ENCODE assay signal across 22 mouse cellular contexts in the genomic region with DNA sequence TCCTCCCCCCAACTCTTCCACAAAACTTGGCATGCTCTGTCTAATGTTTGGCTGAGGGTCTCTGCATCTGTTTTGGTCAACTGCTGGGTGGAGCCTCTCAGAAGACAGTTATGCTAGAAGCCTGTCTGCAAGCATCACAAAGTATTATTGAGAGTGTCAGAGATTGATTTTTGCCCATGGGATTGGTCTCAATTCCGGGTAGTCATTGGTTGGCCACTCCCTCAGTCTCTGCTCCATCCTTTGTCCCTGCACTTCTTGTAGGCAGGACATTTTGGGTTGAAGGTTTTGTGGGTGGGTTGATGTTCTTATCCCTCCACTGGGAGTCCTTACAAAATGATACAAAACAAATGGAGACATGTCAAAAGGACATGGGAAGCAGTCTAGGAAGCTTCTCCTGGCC. TPM values are rescaled to one million over a fixed set of nuclear protein-coding genes. Genes with fewer than 3 reads are reported as not detected.
DNase-seq lines count a peak whose midpoint lies in the region; ATAC-seq and TF ChIP-seq lines count a peak whose summit lies in the region.
"Had no signal": no experiment of that assay in that cellular context is flagged by ENCODE, and none has a peak within 500 bp of the region (broad histone marks: within the 10 kb centered on the region; RNA-seq: fewer than 3 reads in every experiment).

No protein-coding gene starts in this region.

- DNase-seq in kidney, postnatal 36 days, result no peak
- DNase-seq in kidney, postnatal 0 days (ENCODE audit: low spot score), result peak; percentile 68
- no peak for DNase-seq in kidney, adult 11 months
- DNase-seq in kidney, postnatal 14 days, result peak; percentile 29
- DNase-seq in kidney, adult 8-10 months, result no peak
- DNase-seq: adrenal gland, adult 2 months; adrenal gland, postnatal 10 days; adrenal gland, postnatal 25 days; cerebellum, adult 11 months; cerebellum, adult 18-20 months; cerebellum, adult 8-10 months; cerebellum, adult 9-11 months; cerebellum, postnatal 14 days; cerebellum, postnatal 36 days; embryo, embryonic 11 days had no signal

- H3K27ac ChIP-seq in kidney, embryonic 15.5 days, result peak overlapping the region; percentile 42; the same call in 1 of the 2 replicates
- H3K27ac ChIP-seq in kidney, postnatal 0 days, result peak overlapping the region; percentile 39
- H3K27ac ChIP-seq: embryonic facial prominence, embryonic 13.5 days; embryonic facial prominence, embryonic 15.5 days; forebrain, embryonic 10.5 days; forebrain, embryonic 12.5 days had no signal

- no peak overlapping the region for H3K9ac ChIP-seq in kidney, embryonic 15.5 days
- no peak overlapping the region for H3K9ac ChIP-seq in kidney, postnatal 0 days (ENCODE audit: low read depth, low read length)
- H3K9ac ChIP-seq: embryonic facial prominence, embryonic 13.5 days; embryonic facial prominence, embryonic 15.5 days; forebrain, embryonic 12.5 days had no signal

- ATAC-seq in kidney, embryonic 15.5 days (replicated peaks; ENCODE audit: low FRiP score), result 0 out of 2 replicates have a peak, but pooled peaks have one; percentile 49
- ATAC-seq in kidney, postnatal 0 days (replicated peaks; ENCODE audit: low FRiP score, low read depth), result no peak
- ATAC-seq: forebrain, embryonic 14.5 days had no signal

- H3K36me3 ChIP-seq in kidney, embryonic 15.5 days, result no peaks in the 10 kb centered on the region
- H3K36me3 ChIP-seq in kidney, postnatal 0 days (ENCODE audit: insufficient read depth, low read length), result no peaks in the 10 kb centered on the region
- H3K36me3 ChIP-seq: embryonic facial prominence, embryonic 13.5 days; embryonic facial prominence, embryonic 15.5 days; forebrain, embryonic 10.5 days; forebrain, embryonic 12.5 days had no signal

- no peaks in the 10 kb centered on the region for H3K9me3 ChIP-seq in kidney, embryonic 15.5 days (replicated peaks)
- H3K9me3 ChIP-seq in kidney, postnatal 0 days (replicated peaks; ENCODE audit: low read length), result no peaks in the 10 kb centered on the region
- H3K9me3 ChIP-seq: embryonic facial prominence, embryonic 13.5 days; embryonic facial prominence, embryonic 15.5 days; forebrain, embryonic 10.5 days; forebrain, embryonic 12.5 days had no signal

- 68% methylated on average over 1 of the region's 1 CpGs for WGBS in kidney, embryonic 15.5 days
- 58% methylated on average over 1 of the region's 1 CpGs for WGBS in kidney, postnatal 0 days

- TF ChIP-seq CTCF in kidney, postnatal 0 days (IDR thresholded peaks at IDR 0.05; ENCODE audit: low read depth), result no peak

- H3K4me3 ChIP-seq in kidney, embryonic 15.5 days (replicated peaks), result no peak overlapping the region
- no peak overlapping the region for H3K4me3 ChIP-seq in kidney, postnatal 0 days (replicated peaks; ENCODE audit: low read depth, low read length)
- H3K4me3 ChIP-seq: embryonic facial prominence, embryonic 13.5 days; embryonic facial prominence, embryonic 15.5 days; erythroblast, embryonic 14.5 days; forebrain, embryonic 10.5 days; forebrain, embryonic 12.5 days had no signal

- H3K27me3 ChIP-seq in kidney, embryonic 15.5 days, result no peaks in the 10 kb centered on the region
- H3K27me3 ChIP-seq in kidney, postnatal 0 days (ENCODE audit: insufficient read depth, low read length), result no peaks in the 10 kb centered on the region
- H3K27me3 ChIP-seq: embryonic facial prominence, embryonic 13.5 days; embryonic facial prominence, embryonic 15.5 days had no signal

- H3K4me1 ChIP-seq in kidney, embryonic 15.5 days, result 0 out of 2 replicates have a peak, but pooled peaks cover 3% of the 10 kb centered on the region
- no peaks in the 10 kb centered on the region for H3K4me1 ChIP-seq in kidney, postnatal 0 days (replicated peaks; ENCODE audit: insufficient read depth, low read length)
- H3K4me1 ChIP-seq: forebrain, embryonic 12.5 days had no signal

- H3K4me2 ChIP-seq in kidney, embryonic 15.5 days, result no peak overlapping the region
- no peak overlapping the region for H3K4me2 ChIP-seq in kidney, postnatal 0 days (ENCODE audit: low read length)
- H3K4me2 ChIP-seq: embryonic facial prominence, embryonic 13.5 days; embryonic facial prominence, embryonic 15.5 days; forebrain, embryonic 12.5 days had no signal

RNA-seq across cellular contexts. Expression of a gene that starts 39.1 kb away (rescaled TPM):
- 0.64 and 0.74 TPM in 2 replicates for polyA plus RNA-seq in kidney, embryonic 15.5 days (2015; fragmentation: Nextera tagmentation; extraction: Ambion mirVana)
- polyA plus RNA-seq in kidney, postnatal 0 days (2015; fragmentation: Nextera tagmentation; extraction: Ambion mirVana), result 0.84 and 0.89 TPM in 2 replicates
- polyA plus RNA-seq: adrenal gland, adult 2 months; erythroblast, embryonic 14.5 days had no signal

RNA-seq across cellular contexts. Expression of a gene that starts 58.7 kb away (rescaled TPM):
- polyA plus RNA-seq in kidney, embryonic 15.5 days (2015; fragmentation: Nextera tagmentation; extraction: Ambion mirVana), result 10.9 and 12.9 TPM in 2 replicates
- polyA plus RNA-seq in kidney, postnatal 0 days (2015; fragmentation: Nextera tagmentation; extraction: Ambion mirVana), result 6.0 and 7.3 TPM in 2 replicates

Comparison
In these comparisons a context has a peak if more than half of its experiments do, and no peak if none do; other contexts are left out.
1. DNase-seq: peak in kidney, postnatal 0 days (single experiment) and kidney, postnatal 14 days (single experiment); none in kidney, postnatal 36 days (0 of 2), kidney, adult 11 months (single experiment) and kidney, adult 8-10 months (0 of 2).